Mouse (Mus musculus) kidney, postnatal 10 days (tissue): ENCODE results near the gene Tmem17.

Experiments used
- DNase-seq: peaks from one replicate; pipeline ENCODE4 v3.0.0; 2021; ENCODE audit warnings: mixed read lengths

Tmem17 gene

GRCm38 (mm10) chr11:22512038-22513001 lies at the start of gene Tmem17:
TSS of gene Tmem17 (plus strand) at chr11:22512088.
- peak; percentile 95 for DNase-seq

- no peak for DNase-seq
Observed at GRCm38 (mm10) chr11:22479836-22480619, 31.9 kb upstream of the Tmem17 start.

GRCm38 (mm10) chr11:22481639-22482361 lies 30.1 kb upstream of the Tmem17 start:
- DNase-seq, result no peak

GRCm38 (mm10) chr11:22482362-22482760 lies 29.5 kb upstream of the Tmem17 start:
- no peak for DNase-seq

- no peak for DNase-seq
Observed at GRCm38 (mm10) chr11:22493694-22494319, 18.1 kb upstream of the Tmem17 start.

- no peak for DNase-seq
Observed at GRCm38 (mm10) chr11:22494941-22495340, 16.9 kb upstream of the Tmem17 start.

- DNase-seq, result no peak
Observed at GRCm38 (mm10) chr11:22499396-22499795, 12.5 kb upstream of the Tmem17 start.

GRCm38 (mm10) chr11:22499886-22500285 lies 12.0 kb upstream of the Tmem17 start:
- DNase-seq, result no peak

- DNase-seq, result no peak
Observed at GRCm38 (mm10) chr11:22500771-22501566, 10.9 kb upstream of the Tmem17 start.

GRCm38 (mm10) chr11:22513075-22513474 lies 1.2 kb downstream of the Tmem17 start:
- peak; percentile 16 for DNase-seq

- DNase-seq, result no peak
Observed at GRCm38 (mm10) chr11:22515061-22515460, 3.2 kb downstream of the Tmem17 start.

GRCm38 (mm10) chr11:22518445-22518844 lies 6.6 kb downstream of the Tmem17 start:
- no peak for DNase-seq

- no peak for DNase-seq
Observed at GRCm38 (mm10) chr11:22520251-22520650, 8.4 kb downstream of the Tmem17 start.

- no peak for DNase-seq
Observed at GRCm38 (mm10) chr11:22524606-22525005, 12.7 kb downstream of the Tmem17 start.

GRCm38 (mm10) chr11:22540600-22540999 lies 28.7 kb downstream of the Tmem17 start:
- no peak for DNase-seq

GRCm38 (mm10) chr11:22560061-22560460 lies 48.2 kb downstream of the Tmem17 start:
- no peak for DNase-seq

GRCm38 (mm10) chr11:22560503-22561328 lies 48.8 kb downstream of the Tmem17 start:
- DNase-seq, result peak; percentile 81

- no peak for DNase-seq
Observed at GRCm38 (mm10) chr11:22561329-22561592, 49.4 kb downstream of the Tmem17 start.

- no peak for DNase-seq
Observed at GRCm38 (mm10) chr11:22563706-22564105, 51.8 kb downstream of the Tmem17 start.

- no peak for DNase-seq
Observed at GRCm38 (mm10) chr11:22564676-22565075, 52.8 kb downstream of the Tmem17 start.
